Mouse (Mus musculus) CH12.LX (cell line): ENCODE data around the gene Ppp1r32. TPM values are rescaled to one million over a fixed set of nuclear protein-coding genes. Genes with fewer than 3 reads are reported as not detected.

Experiments
- DNase-seq: peaks from one replicate; pipeline ENCODE4 v3.0.0-alpha.2; 2013; ENCODE audit errors: extremely low read depth
- H3K27ac ChIP-seq: 2 replicates; pipeline ENCODE4 v1.5.1; 2012; ENCODE audit warnings: low read depth, mild to moderate bottlenecking, control low read depth, moderate library complexity; ENCODE audit not compliant: insufficient read depth
- H3K27me3 ChIP-seq: replicated peaks from 2 replicates; pipeline ENCODE3; 2012; ENCODE audit warnings: inconsistent platforms
- H3K36me3 ChIP-seq, 2 experiments: replicated peaks in 1 of 2; 2 replicates each; pipeline versions ENCODE3 to v1.6.1; 2012; ENCODE audit warnings: inconsistent platforms in 1 of 2, low read length in 1 of 2, mild to moderate bottlenecking in 1 of 2, mixed read lengths in 1 of 2, moderate library complexity in 1 of 2; ENCODE audit not compliant: control insufficient read depth in 1 of 2, insufficient read depth in 1 of 2
- H3K4me1 ChIP-seq, 2 experiments: 2 replicates each; pipeline ENCODE4 v1.6.1; 2012; ENCODE audit warnings: inconsistent platforms in 1 of 2, moderate library complexity in 1 of 2; ENCODE audit not compliant: insufficient read depth in 2 of 2, control insufficient read depth in 1 of 2
- H3K4me2 ChIP-seq: 2 replicates; pipeline ENCODE4 v1.6.1; 2012; ENCODE audit warnings: low read depth, mild to moderate bottlenecking, control low read depth; ENCODE audit not compliant: poor library complexity, insufficient read depth, severe bottlenecking
- H3K4me3 ChIP-seq, 3 experiments: fragments of 150-350 bp in 1 of 3; sonication (generic) in 1 of 3; replicated peaks in 1 of 3; 2 replicates each; pipeline versions ENCODE3 to v1.5.1; 2011 to 2012; ENCODE audit warnings: low read depth in 2 of 3, low read length in 2 of 3, mild to moderate bottlenecking in 2 of 3, moderate library complexity in 2 of 3, control low read depth in 1 of 3, improper control_type of control experiment in 1 of 3, inconsistent platforms in 1 of 3, mixed read lengths in 1 of 3; ENCODE audit not compliant: poor library complexity in 1 of 3
- H3K79me2 ChIP-seq: replicated peaks from 2 replicates; pipeline ENCODE4 v1.6.1; 2012; ENCODE audit warnings: mild to moderate bottlenecking, moderate library complexity; ENCODE audit not compliant: control insufficient read depth, poor library complexity, insufficient read depth, severe bottlenecking; ENCODE audit errors: extremely low read depth
- H3K9ac ChIP-seq: 2 replicates; pipeline ENCODE4 v1.6.1; 2012; ENCODE audit warnings: low read depth, mild to moderate bottlenecking, control low read depth, moderate library complexity; ENCODE audit not compliant: insufficient read depth
- H3K9me3 ChIP-seq: replicated peaks from 2 replicates; pipeline ENCODE3; 2012; ENCODE audit warnings: low read length, inconsistent platforms, mixed read lengths
- CTCF ChIP-seq, 2 experiments: IDR thresholded peaks in 1 of 2; conservative IDR thresholded peaks in 1 of 2; 2 replicates each; pipeline ENCODE4 v1.5.1; 2011 to 2012; ENCODE audit warnings: low read depth in 2 of 2, low read length in 2 of 2, improper control_type of control experiment in 1 of 2, inconsistent platforms in 1 of 2, mild to moderate bottlenecking in 1 of 2, moderate library complexity in 1 of 2
- E2F4 ChIP-seq: IDR thresholded peaks from 2 replicates; pipeline ENCODE4 v1.6.1; 2011; ENCODE audit warnings: low read depth, low read length, improper control_type of control experiment; ENCODE audit not compliant: insufficient replicate concordance
- ELF1 ChIP-seq: IDR thresholded peaks from 2 replicates; pipeline ENCODE4 v1.6.1; 2014; ENCODE audit warnings: low read depth, mild to moderate bottlenecking, inconsistent platforms, low read length, improper control_type of control experiment
- EP300 ChIP-seq: IDR thresholded peaks from 2 replicates; pipeline ENCODE4 v1.6.1; 2011; ENCODE audit warnings: low read length, improper control_type of control experiment
- IRF4 ChIP-seq: IDR thresholded peaks from 2 replicates; pipeline ENCODE4 v1.6.1; 2014; ENCODE audit warnings: low read depth, mild to moderate bottlenecking, inconsistent platforms, low read length, improper control_type of control experiment
- JUN ChIP-seq: IDR thresholded peaks from 2 replicates; pipeline ENCODE4 v1.6.1; 2011; ENCODE audit warnings: low read depth, mild to moderate bottlenecking, low read length, improper control_type of control experiment, moderate library complexity; ENCODE audit not compliant: insufficient read depth
- JUND ChIP-seq: conservative IDR thresholded peaks from 2 replicates; pipeline ENCODE4 v1.6.1; 2011; ENCODE audit warnings: low read depth, low read length, improper control_type of control experiment
- KAT2A ChIP-seq: IDR thresholded peaks from 2 replicates; pipeline ENCODE4 v1.6.1; 2012; ENCODE audit warnings: low read length, improper control_type of control experiment, inconsistent platforms; ENCODE audit not compliant: insufficient replicate concordance
- MAFK ChIP-seq: IDR thresholded peaks from 2 replicates; pipeline ENCODE4 v1.6.1; 2011; ENCODE audit warnings: low read length, improper control_type of control experiment; ENCODE audit not compliant: insufficient replicate concordance
- MAX ChIP-seq: IDR thresholded peaks from 2 replicates; pipeline ENCODE4 v1.6.1; 2011; ENCODE audit warnings: low read length, improper control_type of control experiment
- MEF2A ChIP-seq: IDR thresholded peaks from 2 replicates; pipeline ENCODE4 v1.6.1; 2014; ENCODE audit warnings: low read depth, mild to moderate bottlenecking, inconsistent platforms, low read length, improper control_type of control experiment, borderline replicate concordance
- MXI1 ChIP-seq: IDR thresholded peaks from 2 replicates; pipeline ENCODE4 v1.6.1; 2011; ENCODE audit warnings: mild to moderate bottlenecking, low read depth, low read length, improper control_type of control experiment
- MYC ChIP-seq: IDR thresholded peaks from 2 replicates; pipeline ENCODE4 v1.6.1; 2011; ENCODE audit warnings: low read depth, mild to moderate bottlenecking, improper control_type of control experiment, low read length
- NELFE ChIP-seq: IDR thresholded peaks from 2 replicates; pipeline ENCODE4 v1.6.1; 2011; ENCODE audit warnings: low read depth, low read length, improper control_type of control experiment
- PAX5 ChIP-seq: IDR thresholded peaks from 2 replicates; pipeline ENCODE4 v1.6.1; 2012; ENCODE audit warnings: low read length, inconsistent platforms, mixed read lengths
- SIN3A ChIP-seq: IDR thresholded peaks from 2 replicates; pipeline ENCODE4 v1.6.1; 2012; ENCODE audit warnings: low read length, improper control_type of control experiment, inconsistent platforms
- SMC3 ChIP-seq: IDR thresholded peaks from 2 replicates; pipeline ENCODE4 v1.6.1; 2011; ENCODE audit warnings: low read depth, low read length, improper control_type of control experiment
- TBP ChIP-seq: conservative IDR thresholded peaks from 2 replicates; pipeline ENCODE4 v1.6.1; 2011; ENCODE audit warnings: low read depth, low read length, improper control_type of control experiment
- TCF12 ChIP-seq: IDR thresholded peaks from 2 replicates; pipeline ENCODE4 v1.6.1; 2014; ENCODE audit warnings: low read depth, mild to moderate bottlenecking, inconsistent platforms, low read length, improper control_type of control experiment
- UBTF ChIP-seq: IDR thresholded peaks from 2 replicates; pipeline ENCODE4 v1.6.1; 2012; ENCODE audit warnings: low read depth, mild to moderate bottlenecking, inconsistent platforms, low read length, improper control_type of control experiment, moderate library complexity
- USF1 ChIP-seq: IDR thresholded peaks from 2 replicates; pipeline ENCODE4 v1.6.1; 2014; ENCODE audit warnings: low read depth, mild to moderate bottlenecking, inconsistent platforms, low read length, improper control_type of control experiment
- ZC3H11A ChIP-seq: IDR thresholded peaks from 2 replicates; pipeline ENCODE4 v1.6.1; 2012; ENCODE audit warnings: low read depth, mild to moderate bottlenecking, inconsistent platforms, low read length, improper control_type of control experiment
- ZKSCAN1 ChIP-seq: IDR thresholded peaks from 2 replicates; pipeline ENCODE4 v1.6.1; 2012; ENCODE audit warnings: low read depth, inconsistent platforms, low read length, improper control_type of control experiment, borderline replicate concordance
- ZMIZ1 ChIP-seq: IDR thresholded peaks from 2 replicates; pipeline ENCODE4 v1.6.1; 2012; ENCODE audit warnings: low read depth, mild to moderate bottlenecking, inconsistent platforms, low read length, improper control_type of control experiment
- ZNF384 ChIP-seq: IDR thresholded peaks from 2 replicates; pipeline ENCODE4 v1.6.1; 2012; ENCODE audit warnings: low read depth, low read length, improper control_type of control experiment, inconsistent platforms
- dilution Hi-C: fragments of 300-500 bp; cut with MboI; formaldehyde crosslinking; loops from 2 replicates; pipeline ENCODE4 v1.14.3; 2020; ENCODE audit warnings: low sequenced_read_pairs; ENCODE audit not compliant: extremely low pct_unique_long_range_greater_than_20kb, extremely low pct_ligation_motif_present
- in situ Hi-C: fragments of 300-500 bp; cut with MboI; formaldehyde crosslinking; loops from 3 replicates; pipeline ENCODE4 v1.14.3; 2019; ENCODE audit warnings: low sequenced_read_pairs, low pct_ligation_motif_present, low pct_unique_long_range_greater_than_20kb, mixed read lengths
- polyA plus RNA-seq: library from polyadenylated mRNA; unstranded; fragments of >175 nt; gene quantifications from 2 replicates; pipeline ENCODE4 v1.2.1, GENCODE M21; 2012; ENCODE audit warnings: low read depth; ENCODE audit not compliant: insufficient read length
- total RNA-seq, 2 experiments: library from RNA; depleted of rRNA; stranded (reverse); fragments of 300-350 nt in 1 of 2; fragments of >200 nt in 1 of 2; gene quantifications; 2 replicates each; pipeline ENCODE4 v1.2.3; 2012 to 2014

The Ppp1r32 gene
- total and polyA plus RNA-seq, 3 experiments, result 0.49 TPM; not detected in 2

DNA sequence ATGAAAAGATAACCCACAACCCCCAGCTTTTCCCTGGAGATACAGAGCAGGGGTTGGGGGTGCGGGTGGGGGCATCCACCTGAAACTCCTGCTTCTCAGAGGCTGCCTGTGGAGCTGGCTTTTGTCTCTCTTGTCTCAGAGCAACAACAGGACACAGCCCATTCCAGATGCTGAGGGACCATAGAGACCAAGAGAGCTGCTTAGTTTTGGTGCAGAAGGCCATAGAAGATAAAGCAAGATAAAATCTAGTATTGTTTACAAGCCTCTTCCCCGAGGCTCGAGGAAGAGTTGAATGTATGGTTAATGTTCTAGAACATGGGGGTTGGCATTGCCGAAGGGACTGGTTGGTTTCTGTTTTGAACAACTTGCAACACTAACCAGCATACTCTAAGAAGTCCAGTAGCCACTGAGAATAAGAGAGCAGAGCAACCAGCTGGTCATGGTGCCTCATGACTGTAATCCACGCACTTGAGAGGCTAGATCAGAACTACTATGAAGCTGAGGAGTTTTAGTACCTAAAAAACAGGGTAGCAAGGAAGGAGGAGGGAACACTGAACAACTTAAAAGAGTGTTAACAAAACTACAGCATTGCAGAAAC is 40.9 kb upstream of the Ppp1r32 start:
- H3K79me2 ChIP-seq, result peaks cover 53% of the 10 kb centered on the region
- H3K27ac ChIP-seq, result no peak overlapping the region
- no peak for DNase-seq
- H3K4me1 ChIP-seq, result peaks cover 9 to 70% of the 10 kb centered on the region in 2 experiments
- in situ Hi-C loops, result no loop called here
- no peak for TF ChIP-seq MEF2A
- no peak for TF ChIP-seq UBTF
- no peak for TF ChIP-seq ZC3H11A
- no peak for TF ChIP-seq MYC
- TF ChIP-seq CTCF (conservative IDR thresholded peaks at IDR 0.05 in 1 of 2, IDR thresholded peaks at IDR 0.05 in 1 of 2; ENCODE audit: low read depth in 2 of 2, low read length in 2 of 2), result no peak
- TF ChIP-seq EP300, result no peak
- no peak for TF ChIP-seq ZNF384
- H3K4me2 ChIP-seq, result peak overlapping the region; percentile 27
- peaks cover 5 to 18% of the 10 kb centered on the region in 2 experiments for H3K36me3 ChIP-seq
- peak overlapping the region; percentile 72; the same call in 1 of the 2 replicates for H3K9ac ChIP-seq
- peak overlapping the region in 2 of 3 experiments; percentile 94 to 96 for H3K4me3 ChIP-seq
- H3K9me3 ChIP-seq, result no peaks in the 10 kb centered on the region
- no peaks in the 10 kb centered on the region for H3K27me3 ChIP-seq
- dilution Hi-C loops, result no loop called here

DNA sequence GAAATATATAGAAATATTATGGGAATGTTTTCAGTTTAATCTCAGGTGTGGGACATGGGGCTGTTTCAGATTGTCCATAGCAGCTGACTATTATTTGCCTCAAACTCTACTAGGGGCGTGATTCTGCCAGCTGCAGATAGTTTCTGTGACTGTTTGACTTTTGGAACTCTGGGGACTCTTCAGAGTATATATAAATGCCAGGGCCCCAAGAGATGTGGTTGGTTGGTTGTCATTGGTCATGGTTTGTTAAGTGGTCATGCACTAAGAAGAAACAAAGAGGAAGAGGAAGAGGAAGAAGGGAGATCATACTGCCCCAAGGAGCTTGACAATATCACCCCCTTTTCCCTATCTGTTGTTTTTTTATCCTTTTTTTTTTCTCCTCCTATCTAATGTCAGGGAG is 39.2 kb upstream of the Ppp1r32 start:
- Histone ChIP-seq H3K27me3 (no peaks in the 10 kb centered on the region), H3K36me3 (peaks cover 9 to 20% of the 10 kb centered on the region in 2 experiments), H3K9ac (no peak overlapping the region), H3K9me3 (no peaks in the 10 kb centered on the region), H3K4me1 (peaks cover 7 to 71% of the 10 kb centered on the region in 2 experiments), H3K27ac (no peak overlapping the region)
- peak; percentile 51 for DNase-seq
- in situ Hi-C loops, result no loop called here
- dilution Hi-C loops, result no loop called here
- TF ChIP-seq EP300 (no peak), TCF12 (no peak), KAT2A (no peak), MXI1 (no peak), MAFK (no peak), JUN (no peak), E2F4 (no peak), IRF4 (no peak), TBP (no peak), SIN3A (no peak), ZMIZ1 (no peak), ELF1 (no peak), CTCF (conservative IDR thresholded peaks at IDR 0.05 in 1 of 2, IDR thresholded peaks at IDR 0.05 in 1 of 2; ENCODE audit: low read depth in 2 of 2, low read length in 2 of 2) (no peak), NELFE (no peak), MAX (no peak), SMC3 (no peak), USF1 (no peak), PAX5 (no peak), JUND (no peak), ZKSCAN1 (no peak)
- TF ChIP-seq, all 38 proteins: peak for 0
- peaks cover 47% of the 10 kb centered on the region for H3K79me2 ChIP-seq
- H3K4me2 ChIP-seq, result no peak overlapping the region
- no peak overlapping the region for H3K4me3 ChIP-seq
